Mouse (Mus musculus): ENCODE data around the gene Naaladl1. TPM values are rescaled to one million over a fixed set of nuclear protein-coding genes. Genes with fewer than 3 reads are reported as not detected.

Gene Naaladl1
- polyA plus RNA-seq, 1 experiment from 2014 or later, result 0.44 TPM

- ATAC-seq (ENCODE audit: low read depth), result no peak
- no peaks in the 10 kb centered on the region for H3K4me1 ChIP-seq (ENCODE audit: control insufficient read depth, insufficient read depth, low read length)
- H3K27me3 ChIP-seq (ENCODE audit: control insufficient read depth, insufficient read depth, low read length), result no peaks in the 10 kb centered on the region
- no peak overlapping the region for H3K4me2 ChIP-seq (ENCODE audit: low read depth, low read length)
- H3K27ac ChIP-seq (ENCODE audit: low read depth, low read length), result no peak overlapping the region
- no peak overlapping the region for H3K9ac ChIP-seq (replicated peaks; ENCODE audit: low read depth, low read length)
- H3K9me3 ChIP-seq (ENCODE audit: control insufficient read depth, low read length), result no peaks in the 10 kb centered on the region
- H3K4me3 ChIP-seq (ENCODE audit: low read depth, low read length), result no peak overlapping the region
- no peaks in the 10 kb centered on the region for H3K36me3 ChIP-seq (ENCODE audit: control insufficient read depth, insufficient read depth, low read length)
- WGBS, result 84% methylated on average over 3 of the region's 3 CpGs
These were observed 7.7 kb upstream of the Naaladl1 start for GRCm38 (mm10) chr19:6097847-6098246.

DNA sequence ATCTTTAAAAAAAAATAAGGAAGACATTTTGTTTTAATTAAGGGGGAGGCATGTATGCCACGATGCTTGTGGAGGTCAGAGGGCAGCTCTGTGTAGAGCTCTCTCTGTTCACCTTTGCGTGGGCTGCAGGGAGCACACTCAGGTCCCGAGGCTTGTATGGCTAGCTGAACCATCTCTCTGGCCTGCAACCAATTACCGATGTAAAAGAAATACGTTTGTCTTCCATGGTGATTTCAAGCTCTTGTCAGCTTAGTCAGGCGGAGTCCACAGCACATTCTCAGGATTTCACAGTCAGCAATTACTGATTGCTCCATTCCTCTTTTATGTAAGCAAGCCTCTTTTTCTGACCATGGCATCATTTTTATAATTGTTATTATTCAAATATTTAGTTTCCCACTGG is 4.4 kb upstream of the Naaladl1 start:
- no peaks in the 10 kb centered on the region for H3K27me3 ChIP-seq (ENCODE audit: control insufficient read depth, insufficient read depth, low read length)
- no peak overlapping the region for H3K4me3 ChIP-seq (ENCODE audit: low read depth, low read length)
- H3K36me3 ChIP-seq (ENCODE audit: control insufficient read depth, insufficient read depth, low read length), result no peaks in the 10 kb centered on the region
- no peak overlapping the region for H3K4me2 ChIP-seq (ENCODE audit: low read depth, low read length)
- no peaks in the 10 kb centered on the region for H3K9me3 ChIP-seq (ENCODE audit: control insufficient read depth, low read length)
- no peaks in the 10 kb centered on the region for H3K4me1 ChIP-seq (ENCODE audit: control insufficient read depth, insufficient read depth, low read length)
- 56% methylated on average over 6 of the region's 6 CpGs for WGBS
- no peak for ATAC-seq (ENCODE audit: low read depth)
- H3K9ac ChIP-seq (replicated peaks; ENCODE audit: low read depth, low read length), result no peak overlapping the region
- H3K27ac ChIP-seq (ENCODE audit: low read depth, low read length), result no peak overlapping the region

DNA sequence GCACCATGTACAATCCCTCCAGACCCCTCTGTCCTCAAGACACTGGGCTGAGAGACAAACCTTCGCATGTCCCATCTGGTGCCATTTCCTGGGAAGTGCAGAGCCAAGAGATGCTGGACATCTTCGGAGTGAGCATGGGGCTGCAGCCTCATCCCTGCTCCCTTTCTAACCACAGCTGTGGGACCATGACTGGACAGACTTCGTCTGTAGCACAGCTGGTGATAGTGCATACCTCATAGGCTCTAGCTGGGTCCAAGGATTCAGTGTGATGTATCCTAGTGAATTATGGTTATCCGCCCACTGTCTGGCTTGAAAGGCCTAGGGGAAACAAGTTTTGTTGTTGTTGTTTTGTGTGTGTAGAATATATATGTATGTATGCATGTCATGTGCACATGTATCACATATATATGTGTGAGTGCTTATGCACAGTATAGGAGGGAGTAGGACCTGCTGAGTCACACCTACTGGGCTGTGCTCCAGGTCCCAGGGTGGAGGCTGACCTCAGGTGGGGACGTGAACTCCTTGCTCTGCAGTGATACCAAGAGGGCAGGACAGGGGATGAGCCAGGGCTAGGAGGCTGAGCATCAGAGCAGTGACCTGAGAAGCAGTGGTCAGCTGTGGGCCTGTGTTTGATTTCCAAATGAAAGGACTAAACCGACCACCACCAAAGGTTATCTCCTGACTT is 3.3 kb upstream of the Naaladl1 start:
- 86% methylated on average over 6 of the region's 6 CpGs for WGBS
- no peaks in the 10 kb centered on the region for H3K36me3 ChIP-seq (ENCODE audit: control insufficient read depth, insufficient read depth, low read length)
- no peak overlapping the region for H3K4me3 ChIP-seq (ENCODE audit: low read depth, low read length)
- H3K9me3 ChIP-seq (ENCODE audit: control insufficient read depth, low read length), result no peaks in the 10 kb centered on the region
- no peaks in the 10 kb centered on the region for H3K27me3 ChIP-seq (ENCODE audit: control insufficient read depth, insufficient read depth, low read length)
- no peak for ATAC-seq (ENCODE audit: low read depth)
- no peaks in the 10 kb centered on the region for H3K4me1 ChIP-seq (ENCODE audit: control insufficient read depth, insufficient read depth, low read length)
- no peak overlapping the region for H3K9ac ChIP-seq (replicated peaks; ENCODE audit: low read depth, low read length)
- H3K4me2 ChIP-seq (ENCODE audit: low read depth, low read length), result no peak overlapping the region
- no peak overlapping the region for H3K27ac ChIP-seq (ENCODE audit: low read depth, low read length)

DNA sequence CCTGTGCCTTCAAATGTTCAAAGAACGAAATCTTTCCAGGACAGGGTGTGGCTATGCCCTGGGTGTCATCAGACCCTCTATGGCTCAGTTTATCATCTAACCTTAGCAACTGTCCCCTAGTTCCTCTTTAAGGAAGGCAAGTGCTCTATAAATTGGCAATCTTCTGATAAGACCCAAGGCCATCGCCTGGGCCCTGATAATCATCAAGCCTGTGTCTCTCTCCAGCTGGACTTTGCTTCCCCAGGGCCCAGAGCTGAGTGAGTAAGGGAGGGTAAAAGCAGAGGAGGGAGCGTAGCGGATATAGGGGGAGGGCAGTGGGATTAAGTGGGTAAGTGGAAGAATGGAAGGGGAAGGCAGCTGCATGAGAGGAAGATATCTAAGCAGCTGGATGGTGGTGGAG is 1.1 kb upstream of the Naaladl1 start:
- H3K27me3 ChIP-seq (ENCODE audit: control insufficient read depth, insufficient read depth, low read length), result no peaks in the 10 kb centered on the region
- H3K9ac ChIP-seq (replicated peaks; ENCODE audit: low read depth, low read length), result no peak overlapping the region
- H3K9me3 ChIP-seq (ENCODE audit: control insufficient read depth, low read length), result no peaks in the 10 kb centered on the region
- 89% methylated on average over 4 of the region's 4 CpGs for WGBS
- no peaks in the 10 kb centered on the region for H3K36me3 ChIP-seq (ENCODE audit: control insufficient read depth, insufficient read depth, low read length)
- H3K4me3 ChIP-seq (ENCODE audit: low read depth, low read length), result no peak overlapping the region
- no peak overlapping the region for H3K27ac ChIP-seq (ENCODE audit: low read depth, low read length)
- no peaks in the 10 kb centered on the region for H3K4me1 ChIP-seq (ENCODE audit: control insufficient read depth, insufficient read depth, low read length)
- no peak for ATAC-seq (ENCODE audit: low read depth)
- H3K4me2 ChIP-seq (ENCODE audit: low read depth, low read length), result no peak overlapping the region

DNA sequence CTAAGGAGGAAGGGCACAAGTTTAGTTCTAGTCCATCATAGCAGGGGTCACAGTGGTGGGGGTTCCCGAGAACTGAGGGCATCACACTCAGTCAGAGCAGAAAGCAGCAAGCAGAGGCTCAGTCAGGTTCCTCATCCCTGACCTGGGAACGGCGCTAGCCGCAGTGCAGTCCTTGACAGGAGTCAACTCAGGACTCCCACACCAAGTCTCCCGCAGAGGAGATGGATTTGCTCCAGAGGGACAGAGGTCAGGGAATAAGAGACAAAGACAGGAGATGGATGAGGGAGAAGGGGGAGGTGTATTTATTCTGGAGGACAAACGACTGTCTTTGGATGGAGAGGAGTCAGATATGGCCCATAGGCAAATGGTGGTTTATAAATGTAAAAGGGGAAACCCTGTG is 7.5 kb downstream of the Naaladl1 start:
- ATAC-seq (ENCODE audit: low read depth), result no peak
- H3K9me3 ChIP-seq (ENCODE audit: control insufficient read depth, low read length), result no peaks in the 10 kb centered on the region
- peaks cover 23% of the 10 kb centered on the region for H3K36me3 ChIP-seq (ENCODE audit: control insufficient read depth, insufficient read depth, low read length)
- H3K27me3 ChIP-seq (ENCODE audit: control insufficient read depth, insufficient read depth, low read length), result no peaks in the 10 kb centered on the region
- H3K4me1 ChIP-seq (ENCODE audit: control insufficient read depth, insufficient read depth, low read length), result peaks cover 11% of the 10 kb centered on the region
- no peak overlapping the region for H3K27ac ChIP-seq (ENCODE audit: low read depth, low read length)
- H3K9ac ChIP-seq (replicated peaks; ENCODE audit: low read depth, low read length), result no peak overlapping the region
- 67% methylated on average over 6 of the region's 6 CpGs for WGBS
- H3K4me3 ChIP-seq (ENCODE audit: low read depth, low read length), result no peak overlapping the region
- no peak overlapping the region for H3K4me2 ChIP-seq (ENCODE audit: low read depth, low read length)

GRCm38 (mm10) chr19:6116113-6116850 is 10.7 kb downstream of the Naaladl1 start:
- Histone ChIP-seq H3K9ac (replicated peaks; ENCODE audit: low read depth, low read length) (no peak overlapping the region), H3K27me3 (ENCODE audit: control insufficient read depth, insufficient read depth, low read length) (no peaks in the 10 kb centered on the region), H3K36me3 (ENCODE audit: control insufficient read depth, insufficient read depth, low read length) (peaks cover 23% of the 10 kb centered on the region), H3K4me2 (ENCODE audit: low read depth, low read length) (peak overlapping the region; percentile 89; the same call in 1 of the 2 replicates), H3K4me1 (ENCODE audit: control insufficient read depth, insufficient read depth, low read length) (peaks cover 11% of the 10 kb centered on the region), H3K9me3 (ENCODE audit: control insufficient read depth, low read length) (no peaks in the 10 kb centered on the region), H3K4me3 (ENCODE audit: low read depth, low read length) (no peak overlapping the region), H3K27ac (ENCODE audit: low read depth, low read length) (no peak overlapping the region)
- WGBS, result 93% methylated on average over 15 of the region's 15 CpGs
- ATAC-seq (ENCODE audit: low read depth), result no peak

GRCm38 (mm10) chr19:6117346-6117985 is 11.9 kb downstream of the Naaladl1 start:
- no peak for ATAC-seq (ENCODE audit: low read depth)
- Histone ChIP-seq H3K27me3 (ENCODE audit: control insufficient read depth, insufficient read depth, low read length) (no peaks in the 10 kb centered on the region), H3K4me2 (ENCODE audit: low read depth, low read length) (peak overlapping the region; percentile 89), H3K9me3 (ENCODE audit: control insufficient read depth, low read length) (no peaks in the 10 kb centered on the region), H3K36me3 (ENCODE audit: control insufficient read depth, insufficient read depth, low read length) (peaks cover 23% of the 10 kb centered on the region), H3K4me1 (ENCODE audit: control insufficient read depth, insufficient read depth, low read length) (peaks cover 11% of the 10 kb centered on the region), H3K4me3 (ENCODE audit: low read depth, low read length) (peak overlapping the region; percentile 88), H3K9ac (replicated peaks; ENCODE audit: low read depth, low read length) (peak overlapping the region; percentile 84), H3K27ac (ENCODE audit: low read depth, low read length) (peak overlapping the region; percentile 90)
- WGBS, result 4% methylated on average over 32 of the region's 32 CpGs

- peak within 1 kb of the TSS; percentile 84 for H3K9ac ChIP-seq (replicated peaks; ENCODE audit: low read depth, low read length)
- peak within 1 kb of the TSS; percentile 89 for H3K4me2 ChIP-seq (ENCODE audit: low read depth, low read length)
- no peaks in the 10 kb centered on the region for H3K9me3 ChIP-seq (ENCODE audit: control insufficient read depth, low read length)
- H3K27ac ChIP-seq (ENCODE audit: low read depth, low read length), result peak within 1 kb of the TSS; percentile 90
- H3K4me1 ChIP-seq (ENCODE audit: control insufficient read depth, insufficient read depth, low read length), result peaks cover 11% of the 10 kb centered on the region
- no peaks in the 10 kb centered on the region for H3K27me3 ChIP-seq (ENCODE audit: control insufficient read depth, insufficient read depth, low read length)
- peaks cover 23% of the 10 kb centered on the region for H3K36me3 ChIP-seq (ENCODE audit: control insufficient read depth, insufficient read depth, low read length)
- peak within 1 kb of the TSS; percentile 88 for H3K4me3 ChIP-seq (ENCODE audit: low read depth, low read length)
- ATAC-seq (ENCODE audit: low read depth), result peak; percentile 91
- WGBS, result 0% methylated on average over 77 of the region's 77 CpGs
These were observed 12.5 kb downstream of the Naaladl1 start, which contains the start of gene Sac3d1 for GRCm38 (mm10) chr19:6117986-6118676. Sac3d1 (minus strand) TSS chr19:6118650.

Measured in neural tube, embryonic 14.5 days (tissue).